Mouse (Mus musculus) myocyte (in vitro differentiated cells): ENCODE results near the gene Unc5b. TPM values are rescaled to one million over a fixed set of nuclear protein-coding genes. Genes with fewer than 3 reads are reported as not detected.
"Not testable (repeated sequence)": the region's sequence is repeated elsewhere in the genome, so short reads cannot be mapped to it uniquely, and the experiment has no call there.

ENCODE experiments used
- H3K27me3 ChIP-seq: one replicate; pipeline ENCODE4 v1.6.1; 2011; ENCODE audit not compliant: control insufficient read depth, insufficient read depth, insufficient read length
- H3K36me3 ChIP-seq: one replicate; pipeline ENCODE4 v1.6.1; 2011; ENCODE audit not compliant: control insufficient read depth, insufficient read depth
- H3K4me2 ChIP-seq: one replicate; pipeline ENCODE4 v1.6.1; 2011; ENCODE audit warnings: low read depth, control low read depth
- H3K4me3 ChIP-seq: one replicate; pipeline ENCODE4 v1.5.1; 2011; ENCODE audit warnings: mild to moderate bottlenecking, control low read depth, moderate library complexity
- H3K79me2 ChIP-seq: one replicate; pipeline ENCODE4 v1.6.1; 2011; ENCODE audit not compliant: control insufficient read depth, insufficient read depth
- H3ac ChIP-seq: one replicate; pipeline ENCODE4 v1.6.1; 2011; ENCODE audit not compliant: control insufficient read depth, insufficient read length
- CEBPB ChIP-seq: IDR thresholded peaks from 2 replicates; pipeline ENCODE4 v1.6.1; 2011; ENCODE audit warnings: mild to moderate bottlenecking, moderate library complexity; ENCODE audit not compliant: poor library complexity, insufficient read depth, severe bottlenecking
- E2F4 ChIP-seq: IDR thresholded peaks from one replicate; pipeline ENCODE4 v1.6.1; 2011; ENCODE audit warnings: mild to moderate bottlenecking, control low read depth, moderate library complexity; ENCODE audit not compliant: insufficient read depth
- MAX ChIP-seq: IDR thresholded peaks from one replicate; pipeline ENCODE4 v1.6.1; 2011; ENCODE audit warnings: low read depth, mild to moderate bottlenecking, control low read depth
- MYOD1 ChIP-seq, 3 experiments: IDR thresholded peaks; one replicate each; pipeline ENCODE4 v1.6.1; 2011; ENCODE audit warnings: control low read depth in 2 of 3, low read depth in 2 of 3, mild to moderate bottlenecking in 2 of 3, moderate library complexity in 1 of 3; ENCODE audit not compliant: insufficient read length in 2 of 3, control insufficient read depth in 1 of 3
- MYOG ChIP-seq, 3 experiments: IDR thresholded peaks; one replicate each; pipeline ENCODE4 v1.6.1; 2011; ENCODE audit warnings: control low read depth in 2 of 3, low read depth in 2 of 3, mild to moderate bottlenecking in 2 of 3; ENCODE audit not compliant: insufficient read length in 2 of 3, control insufficient read depth in 1 of 3, insufficient read depth in 1 of 3
- POLR2A ChIP-seq: IDR thresholded peaks from one replicate; pipeline ENCODE4 v1.6.1; 2011; ENCODE audit warnings: low read depth, mild to moderate bottlenecking, control low read depth, moderate library complexity; ENCODE audit not compliant: insufficient read length
- POLR2AphosphoS2 ChIP-seq: IDR thresholded peaks from one replicate; pipeline ENCODE4 v1.6.1; 2011; ENCODE audit warnings: low read depth, control low read depth; ENCODE audit not compliant: insufficient read length
- REST ChIP-seq: IDR thresholded peaks from one replicate; pipeline ENCODE4 v1.6.1; 2011; ENCODE audit warnings: mild to moderate bottlenecking, control low read depth, moderate library complexity; ENCODE audit not compliant: insufficient read depth, insufficient read length
- SRF ChIP-seq: IDR thresholded peaks from one replicate; pipeline ENCODE4 v1.6.1; 2011; ENCODE audit warnings: low read depth; ENCODE audit not compliant: control insufficient read depth, insufficient read length
- TCF12 ChIP-seq: IDR thresholded peaks from one replicate; pipeline ENCODE4 v1.6.1; 2011; ENCODE audit warnings: mild to moderate bottlenecking, control low read depth; ENCODE audit not compliant: poor library complexity, insufficient read depth, severe bottlenecking
- TCF3 ChIP-seq: IDR thresholded peaks from one replicate; pipeline ENCODE4 v1.6.1; 2011; ENCODE audit warnings: low read depth, control low read depth; ENCODE audit not compliant: insufficient read length
- USF1 ChIP-seq: IDR thresholded peaks from one replicate; pipeline ENCODE4 v1.6.1; 2011; ENCODE audit warnings: low read depth, mild to moderate bottlenecking, control low read depth, moderate library complexity
- polyA plus RNA-seq: library from polyadenylated mRNA; unstranded; fragments of >200 nt; fragmentation: generic; extraction: Trizol; gene quantifications from one replicate; pipeline ENCODE4 v1.2.1, GENCODE M21; 2012; ENCODE audit warnings: missing spikeins

The Unc5b gene
- polyA plus RNA-seq, 1 experiment: 91.9 TPM

DNA sequence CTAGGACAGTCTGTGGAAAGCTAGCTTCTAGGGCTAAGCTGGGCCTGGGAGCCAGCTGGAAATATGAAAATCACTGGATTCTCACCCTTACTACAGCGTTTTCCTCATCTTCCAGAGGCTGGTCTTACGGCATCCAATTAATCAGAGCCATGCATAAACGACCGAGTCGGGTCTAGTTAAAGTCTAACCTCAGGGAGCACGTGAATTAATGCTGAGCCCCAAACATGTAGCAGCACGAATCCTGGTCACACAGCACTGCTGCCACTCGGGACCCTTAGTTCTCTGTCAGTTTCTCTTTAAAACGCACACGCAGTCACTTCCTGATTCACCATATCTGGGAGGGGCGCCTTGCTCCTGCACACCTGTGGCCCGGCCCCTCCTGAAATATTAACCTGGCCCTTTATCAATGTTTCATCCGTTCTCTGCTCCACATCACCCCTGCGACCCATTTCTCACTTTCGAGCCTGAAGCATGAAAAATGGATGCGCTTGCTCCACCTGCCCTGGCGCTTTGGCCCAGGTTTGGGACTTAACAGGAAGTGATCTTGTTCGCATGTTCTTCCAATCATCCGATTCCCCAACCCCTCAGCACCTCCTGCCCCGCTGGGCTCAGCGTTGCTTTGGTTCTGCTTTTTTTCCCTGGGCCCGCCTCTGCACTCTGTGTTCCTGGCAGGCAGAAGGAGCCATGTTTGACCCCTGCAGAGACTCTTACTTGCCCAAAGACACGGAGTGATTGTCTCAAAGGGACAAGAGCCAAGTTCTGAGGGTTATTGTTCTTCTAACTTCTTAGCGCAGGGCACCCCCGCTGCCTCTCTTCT lies 31.3 kb upstream of the Unc5b start:
- no peaks in the 10 kb centered on the region for H3K79me2 ChIP-seq
- peaks cover 3% of the 10 kb centered on the region for H3K27me3 ChIP-seq
- no peak overlapping the region for H3K4me3 ChIP-seq
- no peaks in the 10 kb centered on the region for H3K36me3 ChIP-seq
- TF ChIP-seq SRF (no peak), REST (no peak), MYOD1 (IDR thresholded peaks at IDR 0.05; ENCODE audit: control insufficient read depth in 1 of 3, insufficient read length in 2 of 3, low read depth in 2 of 3) (no peak), E2F4 (no peak), POLR2AphosphoS2 (no peak), POLR2A (no peak), CEBPB (no peak), MYOG (IDR thresholded peaks at IDR 0.05; ENCODE audit: control insufficient read depth in 1 of 3, insufficient read depth in 1 of 3, insufficient read length in 2 of 3, low read depth in 2 of 3) (no peak), TCF12 (no peak), USF1 (no peak), MAX (no peak), TCF3 (no peak)
- H3K4me2 ChIP-seq: no peak overlapping the region
- no peak overlapping the region for H3ac ChIP-seq

- not testable (repeated sequence) for H3K4me3 ChIP-seq, H3ac ChIP-seq, H3K79me2 ChIP-seq, H3K27me3 ChIP-seq, H3K4me2 ChIP-seq, H3K36me3 ChIP-seq
Observed at GRCm38 (mm10) chr10:60845271-60845670, 13.9 kb upstream of the Unc5b start.

- TF ChIP-seq CEBPB (no peak), SRF (no peak), TCF3 (no peak), POLR2A (no peak), POLR2AphosphoS2 (no peak), MYOG (IDR thresholded peaks at IDR 0.05; ENCODE audit: control insufficient read depth in 1 of 3, insufficient read depth in 1 of 3, insufficient read length in 2 of 3, low read depth in 2 of 3) (no peak), TCF12 (no peak), MAX (no peak), MYOD1 (IDR thresholded peaks at IDR 0.05; ENCODE audit: control insufficient read depth in 1 of 3, insufficient read length in 2 of 3, low read depth in 2 of 3) (no peak)
- H3K36me3 ChIP-seq: no peaks in the 10 kb centered on the region
- H3K27me3 ChIP-seq: no peaks in the 10 kb centered on the region
- no peaks in the 10 kb centered on the region for H3K79me2 ChIP-seq
- H3ac ChIP-seq: no peak overlapping the region
- H3K4me3 ChIP-seq: no peak overlapping the region
- no peak overlapping the region for H3K4me2 ChIP-seq
Observed at GRCm38 (mm10) chr10:60838816-60839215, 7.4 kb upstream of the Unc5b start.

DNA sequence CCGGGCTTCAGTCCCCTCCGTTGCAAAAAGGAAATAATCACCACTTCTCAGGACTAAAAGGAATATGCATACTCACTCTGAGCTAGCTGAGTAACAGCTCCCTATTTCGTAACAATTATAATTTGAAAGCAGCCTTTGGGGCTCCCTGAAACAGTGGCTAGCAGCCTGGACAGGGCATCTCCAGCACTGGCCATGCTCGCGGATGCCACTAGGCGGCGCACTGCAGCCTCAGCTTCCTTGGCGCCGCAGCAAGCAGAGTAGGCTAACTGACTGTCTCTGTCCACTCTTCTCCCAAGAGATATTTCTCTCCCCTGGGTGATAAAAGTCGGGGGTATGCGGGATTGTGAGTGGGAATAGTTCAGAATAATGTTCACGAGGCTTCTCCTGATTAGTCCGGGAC lies 3.6 kb upstream of the Unc5b start:
- H3K27me3 ChIP-seq: no peaks in the 10 kb centered on the region
- no peaks in the 10 kb centered on the region for H3K36me3 ChIP-seq
- H3ac ChIP-seq: no peak overlapping the region
- peaks cover 11% of the 10 kb centered on the region for H3K79me2 ChIP-seq
- TF ChIP-seq E2F4: no peak
- no peak for TF ChIP-seq SRF
- TF ChIP-seq MYOG (IDR thresholded peaks at IDR 0.05; ENCODE audit: control insufficient read depth in 1 of 3, insufficient read depth in 1 of 3, insufficient read length in 2 of 3, low read depth in 2 of 3): no peak
- TF ChIP-seq REST: peak; percentile 11
- TF ChIP-seq POLR2AphosphoS2: no peak
- no peak overlapping the region for H3K4me2 ChIP-seq
- H3K4me3 ChIP-seq: no peak overlapping the region

- no peaks in the 10 kb centered on the region for H3K27me3 ChIP-seq
- no peak overlapping the region for H3ac ChIP-seq
- H3K36me3 ChIP-seq: no peaks in the 10 kb centered on the region
- no peak for TF ChIP-seq TCF3
- TF ChIP-seq USF1: no peak
- no peak for TF ChIP-seq POLR2AphosphoS2
- TF ChIP-seq SRF: no peak
- no peak for TF ChIP-seq CEBPB
- H3K79me2 ChIP-seq: peaks cover 33% of the 10 kb centered on the region
- no peak overlapping the region for H3K4me2 ChIP-seq
- peak overlapping the region; percentile 100 for H3K4me3 ChIP-seq
Observed at GRCm38 (mm10) chr10:60832664-60833173, 1.3 kb upstream of the Unc5b start.
